Mouse (Mus musculus): ENCODE measurements around the gene Gm3755.
"Not testable (repeated sequence)": the region's sequence is repeated elsewhere in the genome, so short reads cannot be mapped to it uniquely, and the experiment has no call there.

Gm3755 gene

GRCm38 (mm10) chr14:7450817-7451216 is at the start of gene Gm3755:
Gene Gm3755 (minus strand): TSS chr14:7450917.
- DNase-seq (ENCODE audit: low spot score in 2 of 2): not testable (repeated sequence)

DNA sequence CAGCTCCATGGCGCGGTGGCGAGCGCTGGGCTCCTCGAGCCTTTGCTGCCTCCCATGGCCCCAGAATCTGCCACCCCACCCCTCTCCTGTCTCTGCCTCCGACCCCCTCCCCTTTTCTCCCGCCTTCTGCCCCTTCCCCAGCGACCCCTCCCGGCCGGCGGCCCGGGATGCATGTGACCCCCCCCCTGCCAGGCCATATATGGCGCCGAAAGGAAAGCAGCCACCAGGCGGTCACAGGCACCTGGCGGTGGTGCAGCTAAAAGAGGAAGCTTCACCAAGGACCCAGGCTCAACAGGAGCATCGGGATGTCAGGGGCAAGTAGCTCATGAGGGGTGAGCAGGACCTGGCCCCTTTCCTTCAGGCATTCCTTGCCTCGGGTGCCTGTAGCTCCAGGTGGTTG is 38.0 kb upstream of the Gm3755 start:
- not testable (repeated sequence) for DNase-seq (ENCODE audit: low spot score in 2 of 2)

- not testable (repeated sequence) for DNase-seq (ENCODE audit: low spot score in 2 of 2)
Observed at GRCm38 (mm10) chr14:7483662-7484061, 32.9 kb upstream of the Gm3755 start, which contains the start of gene Gm3752. Gene Gm3752 (minus strand): TSS chr14:7483762.

GRCm38 (mm10) chr14:7422496-7422895 is 28.2 kb downstream of the Gm3755 start:
- DNase-seq (ENCODE audit: low spot score in 2 of 2): not testable (repeated sequence)

Data from frontal cortex, postnatal 25 days (tissue).